Mouse (Mus musculus) forebrain, embryonic 12.5 days (tissue): Measurements from ENCODE around the gene Ralgps1. TPM values are rescaled to one million over a fixed set of nuclear protein-coding genes. Genes with fewer than 3 reads are reported as not detected.
A peak's percentile ranks its signal among the peaks of the same experiment; 100 is the strongest.
"Not testable (repeated sequence)": the region's sequence is repeated elsewhere in the genome, so short reads cannot be mapped to it uniquely, and the experiment has no call there.

Source experiments
- ATAC-seq: fragments of 200-750 bp; cut with Nextera tagmentation; 2 replicates; pipeline ENCODE4 v1.8.0; 2017; ENCODE audit warnings: moderate TSS enrichment; ENCODE audit not compliant: low FRiP score
- H3K27ac ChIP-seq: fragments of 300-500 bp; sonication (generic); 2 replicates; pipeline ENCODE4 v1.5.1; 2016; ENCODE audit warnings: mild to moderate bottlenecking
- H3K27me3 ChIP-seq: fragments of 300-500 bp; sonication (generic); 2 replicates; pipeline ENCODE4 v1.6.1; 2016; ENCODE audit warnings: mild to moderate bottlenecking
- H3K36me3 ChIP-seq: fragments of 300-500 bp; sonication (generic); replicated peaks from 2 replicates; pipeline ENCODE4 v1.6.1; 2016; ENCODE audit warnings: mild to moderate bottlenecking
- H3K4me1 ChIP-seq: fragments of 300-500 bp; sonication (generic); 2 replicates; pipeline ENCODE4 v1.6.1; 2016
- H3K4me2 ChIP-seq: fragments of 300-500 bp; sonication (generic); 2 replicates; pipeline ENCODE4 v1.6.1; 2016; ENCODE audit warnings: mild to moderate bottlenecking, moderate library complexity
- H3K4me3 ChIP-seq: fragments of 300-500 bp; sonication (generic); replicated peaks from 2 replicates; pipeline ENCODE4 v1.5.1; 2016; ENCODE audit warnings: mild to moderate bottlenecking
- H3K9ac ChIP-seq: fragments of 300-500 bp; sonication (generic); 2 replicates; pipeline ENCODE4 v1.6.1; 2016; ENCODE audit warnings: mild to moderate bottlenecking
- H3K9me3 ChIP-seq: fragments of 300-500 bp; sonication (generic); 2 replicates; pipeline ENCODE4 v1.6.1; 2016
- WGBS: fragments of 180-500 bp; shearing (Covaris S2); methylation state at CpG from one replicate; pipeline ENCODE4 v1.1.7; 2016; 5-methylcytosine and 5-hydroxymethylcytosine counted together
- polyA plus RNA-seq: library from polyadenylated mRNA; unstranded; fragments of >200 nt; fragmentation: Nextera tagmentation; extraction: Ambion mirVana; gene quantifications from 2 replicates; pipeline ENCODE4 v1.2.1, GENCODE M21; 2016

The Ralgps1 gene
- polyA plus RNA-seq, 1 experiment from 2014 or later, result 23.8 TPM

DNA sequence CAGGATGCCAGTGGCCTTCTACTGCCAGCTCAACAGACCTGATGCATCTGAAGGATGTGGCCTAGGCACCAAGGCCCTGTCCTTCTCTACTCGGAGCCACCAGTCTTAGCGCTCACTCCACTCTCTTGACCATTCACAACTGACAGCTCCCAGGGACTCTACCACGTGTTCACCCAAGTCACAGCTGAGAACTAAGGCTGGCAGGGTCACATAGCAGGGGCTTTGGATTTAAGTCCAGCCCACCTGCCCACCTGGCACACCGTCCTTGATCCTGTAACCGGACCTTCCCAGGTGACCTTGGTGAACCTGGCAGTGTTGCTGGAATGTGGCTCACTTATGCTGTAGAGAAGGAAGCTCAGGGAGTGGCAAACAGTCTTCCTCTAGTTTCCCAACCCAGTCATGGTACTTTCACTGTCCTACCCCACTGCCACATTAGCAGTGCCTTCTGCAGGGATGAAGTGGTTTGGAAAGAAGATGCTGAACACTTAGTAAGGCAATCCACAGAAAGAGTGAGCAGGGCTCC is 156.0 kb downstream of the Ralgps1 start:
- Histone ChIP-seq H3K4me2 (peak overlapping the region; percentile 90), H3K27ac (peak overlapping the region; percentile 88), H3K9me3 (no peaks in the 10 kb centered on the region), H3K4me1 (peaks cover 42% of the 10 kb centered on the region), H3K9ac (peak overlapping the region; percentile 74; the same call in 1 of the 2 replicates), H3K27me3 (no peaks in the 10 kb centered on the region), H3K36me3 (no peaks in the 10 kb centered on the region), H3K4me3 (peak overlapping the region; percentile 54; the same call in 1 of the 2 replicates)
- WGBS, result 72% methylated on average over 5 of the region's 5 CpGs
- ATAC-seq, result 0 out of 2 replicates have a peak, but pooled peaks have one; percentile 3

DNA sequence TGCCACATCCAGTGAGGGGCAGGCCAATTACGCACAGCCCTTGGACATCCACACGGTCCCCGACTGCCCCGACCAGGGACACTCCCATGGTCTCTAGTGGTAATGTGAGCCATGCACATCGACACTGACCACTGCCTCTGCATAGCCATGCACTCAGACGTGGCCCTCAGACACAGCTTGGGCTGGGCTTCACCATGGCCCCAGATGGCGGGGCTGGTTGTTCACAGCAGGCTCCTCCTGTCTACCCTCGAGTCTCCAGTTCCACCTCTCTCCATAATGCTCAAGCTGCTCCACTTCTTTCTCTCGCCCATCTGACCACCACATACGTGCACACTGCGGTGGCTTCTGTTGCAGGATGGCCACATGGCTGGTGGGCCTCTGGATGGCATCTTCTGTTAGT is 160.0 kb downstream of the Ralgps1 start:
- not testable (repeated sequence) for H3K4me3 ChIP-seq, H3K4me2 ChIP-seq, H3K27ac ChIP-seq, H3K9me3 ChIP-seq, H3K9ac ChIP-seq, ATAC-seq, H3K36me3 ChIP-seq, H3K27me3 ChIP-seq
- WGBS, result 89% methylated on average over 11 of the region's 11 CpGs
- peaks cover 23% of the 10 kb centered on the region for H3K4me1 ChIP-seq

- no peaks in the 10 kb centered on the region for H3K9me3 ChIP-seq
- H3K36me3 ChIP-seq, result no peaks in the 10 kb centered on the region
- no peak overlapping the region for H3K4me3 ChIP-seq
- H3K27me3 ChIP-seq, result no peaks in the 10 kb centered on the region
- H3K4me2 ChIP-seq, result no peak overlapping the region
- 77% methylated on average over 2 of the region's 2 CpGs for WGBS
- no peak overlapping the region for H3K27ac ChIP-seq
- peaks cover 23% of the 10 kb centered on the region for H3K4me1 ChIP-seq
- H3K9ac ChIP-seq, result no peak overlapping the region
- no peak for ATAC-seq
These were observed 160.4 kb downstream of the Ralgps1 start for GRCm38 (mm10) chr2:33210841-33211240.

GRCm38 (mm10) chr2:33208134-33208533 is 163.2 kb downstream of the Ralgps1 start:
- Histone ChIP-seq H3K27me3 (no peaks in the 10 kb centered on the region), H3K4me3 (no peak overlapping the region), H3K9ac (no peak overlapping the region), H3K4me2 (no peak overlapping the region), H3K4me1 (peaks cover 26% of the 10 kb centered on the region), H3K36me3 (no peaks in the 10 kb centered on the region), H3K27ac (no peak overlapping the region), H3K9me3 (no peaks in the 10 kb centered on the region)
- ATAC-seq, result no peak
- WGBS, result 87% methylated on average over 5 of the region's 5 CpGs

GRCm38 (mm10) chr2:33207069-33207468 is 164.2 kb downstream of the Ralgps1 start:
- peaks cover 27% of the 10 kb centered on the region for H3K4me1 ChIP-seq
- no peak overlapping the region for H3K4me3 ChIP-seq
- no peaks in the 10 kb centered on the region for H3K9me3 ChIP-seq
- no peaks in the 10 kb centered on the region for H3K36me3 ChIP-seq
- no peak for ATAC-seq
- no peaks in the 10 kb centered on the region for H3K27me3 ChIP-seq
- no peak overlapping the region for H3K9ac ChIP-seq
- H3K4me2 ChIP-seq, result no peak overlapping the region
- 37% methylated on average over 4 of the region's 4 CpGs for WGBS
- no peak overlapping the region for H3K27ac ChIP-seq

DNA sequence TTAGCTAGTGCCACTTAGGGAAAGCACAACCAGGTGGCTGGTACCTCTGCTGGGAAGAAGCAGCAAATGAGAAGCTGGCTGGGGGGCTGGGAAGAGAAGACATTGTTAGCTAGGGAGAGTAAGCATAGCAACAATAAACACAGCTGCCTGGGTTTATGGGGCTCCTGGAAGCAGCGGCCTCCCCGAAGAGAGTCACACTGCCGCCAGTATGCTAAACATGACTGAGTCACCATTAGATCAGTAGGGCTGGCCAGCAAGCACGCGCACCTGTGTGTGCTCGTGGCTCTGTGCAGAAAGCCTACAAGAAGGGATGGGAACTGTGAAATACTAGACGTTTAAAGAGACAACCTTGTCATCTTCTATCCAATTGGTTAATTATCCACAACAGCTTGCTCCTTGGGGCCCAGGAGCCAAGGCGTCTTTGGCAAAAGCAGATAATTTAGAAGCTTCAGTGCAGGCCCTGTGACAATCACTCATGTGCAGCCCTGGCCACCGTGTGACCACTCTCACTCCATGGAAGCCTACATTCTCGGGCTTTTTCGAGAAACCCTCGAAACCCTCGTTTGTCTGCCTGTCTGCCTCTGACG is 165.3 kb downstream of the Ralgps1 start:
- Histone ChIP-seq H3K9ac (no peak overlapping the region), H3K36me3 (no peaks in the 10 kb centered on the region), H3K27me3 (no peaks in the 10 kb centered on the region), H3K27ac (no peak overlapping the region), H3K9me3 (no peaks in the 10 kb centered on the region), H3K4me1 (peaks cover 30% of the 10 kb centered on the region), H3K4me3 (no peak overlapping the region), H3K4me2 (no peak overlapping the region)
- WGBS, result 55% methylated on average over 14 of the region's 14 CpGs
- no peak for ATAC-seq

DNA sequence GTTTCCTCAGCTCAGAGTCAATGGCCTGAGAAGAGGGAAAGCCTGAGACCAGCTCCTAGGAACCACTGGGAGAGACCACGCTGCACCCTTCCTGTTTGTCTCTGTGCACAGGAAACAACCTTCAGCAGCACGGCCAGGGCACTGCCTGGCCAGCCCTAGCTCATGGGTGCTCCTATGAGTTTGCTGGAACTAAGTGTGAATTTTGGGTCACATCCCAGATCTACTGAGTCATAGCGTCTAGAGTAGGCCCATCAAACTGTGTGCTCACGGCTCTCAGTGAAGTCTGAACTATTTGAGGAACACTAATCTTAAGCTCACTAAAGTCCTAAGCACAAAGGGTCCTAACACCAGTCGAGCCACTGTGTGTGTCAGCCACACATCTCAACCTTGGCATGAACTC is 166.3 kb downstream of the Ralgps1 start:
- 86% methylated on average over 5 of the region's 5 CpGs for WGBS
- no peaks in the 10 kb centered on the region for H3K9me3 ChIP-seq
- no peaks in the 10 kb centered on the region for H3K36me3 ChIP-seq
- no peak overlapping the region for H3K9ac ChIP-seq
- peaks cover 35% of the 10 kb centered on the region for H3K4me1 ChIP-seq
- ATAC-seq, result no peak
- H3K27me3 ChIP-seq, result no peaks in the 10 kb centered on the region
- H3K4me3 ChIP-seq, result no peak overlapping the region
- H3K4me2 ChIP-seq, result no peak overlapping the region
- no peak overlapping the region for H3K27ac ChIP-seq

DNA sequence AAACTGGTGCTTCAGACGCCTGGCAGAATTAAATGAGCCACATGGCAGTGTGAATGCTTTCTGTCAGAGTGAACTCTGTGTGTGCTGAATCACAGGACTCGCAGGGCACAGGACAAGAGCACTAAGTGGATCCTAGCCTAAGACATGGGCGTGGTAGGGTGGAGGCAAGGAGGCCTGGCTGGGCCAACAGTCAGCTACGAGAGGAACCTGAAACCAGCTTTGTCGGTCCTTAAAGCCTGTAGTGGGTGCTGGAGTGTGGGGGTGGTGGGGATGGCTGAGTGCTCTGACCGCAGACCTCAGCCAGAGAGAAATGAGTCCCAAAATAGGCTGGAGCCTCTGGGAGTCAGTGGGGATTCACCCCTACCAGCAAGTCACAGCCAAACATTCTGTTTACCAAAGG is 168.0 kb downstream of the Ralgps1 start:
- H3K36me3 ChIP-seq, result no peaks in the 10 kb centered on the region
- WGBS, result 47% methylated on average over 6 of the region's 6 CpGs
- ATAC-seq, result no peak
- H3K27me3 ChIP-seq, result no peaks in the 10 kb centered on the region
- H3K4me2 ChIP-seq, result no peak overlapping the region
- H3K9me3 ChIP-seq, result no peaks in the 10 kb centered on the region
- no peak overlapping the region for H3K27ac ChIP-seq
- no peak overlapping the region; the same call in 1 of the 2 replicates for H3K9ac ChIP-seq
- peaks cover 35% of the 10 kb centered on the region for H3K4me1 ChIP-seq
- H3K4me3 ChIP-seq, result no peak overlapping the region

GRCm38 (mm10) chr2:33200368-33201068 is 170.8 kb downstream of the Ralgps1 start:
- Histone ChIP-seq H3K27me3 (no peaks in the 10 kb centered on the region), H3K27ac (no peak overlapping the region), H3K4me3 (no peak overlapping the region), H3K9ac (no peak overlapping the region), H3K9me3 (no peaks in the 10 kb centered on the region), H3K4me1 (peaks cover 18% of the 10 kb centered on the region), H3K36me3 (no peaks in the 10 kb centered on the region), H3K4me2 (no peak overlapping the region)
- WGBS, result 74% methylated on average over 14 of the region's 14 CpGs
- ATAC-seq, result no peak

GRCm38 (mm10) chr2:33189976-33190375 is 181.3 kb downstream of the Ralgps1 start:
- WGBS, result 69% methylated on average over 3 of the region's 3 CpGs
- ATAC-seq, result no peak
- H3K36me3 ChIP-seq, result no peaks in the 10 kb centered on the region

GRCm38 (mm10) chr2:33188925-33189670 is 182.2 kb downstream of the Ralgps1 start:
- Histone ChIP-seq H3K9ac (no peak overlapping the region), H3K4me1 (peaks cover 5% of the 10 kb centered on the region), H3K27me3 (no peaks in the 10 kb centered on the region), H3K36me3 (no peaks in the 10 kb centered on the region), H3K4me2 (no peak overlapping the region), H3K4me3 (no peak overlapping the region), H3K9me3 (no peaks in the 10 kb centered on the region), H3K27ac (no peak overlapping the region)
- 89% methylated on average over 6 of the region's 6 CpGs for WGBS
- no peak for ATAC-seq

More at GRCm38 (mm10) chr2:33189976-33190375, 181.3 kb downstream of the Ralgps1 start:
- no peak overlapping the region for H3K9ac ChIP-seq
- H3K27ac ChIP-seq, result no peak overlapping the region
- peaks cover 5% of the 10 kb centered on the region for H3K4me1 ChIP-seq
- no peaks in the 10 kb centered on the region for H3K27me3 ChIP-seq
- no peak overlapping the region for H3K4me3 ChIP-seq
- no peak overlapping the region for H3K4me2 ChIP-seq
- H3K9me3 ChIP-seq, result no peaks in the 10 kb centered on the region

- Histone ChIP-seq H3K36me3 (no peaks in the 10 kb centered on the region), H3K9ac (no peak overlapping the region), H3K4me3 (no peak overlapping the region), H3K27ac (no peak overlapping the region), H3K9me3 (no peaks in the 10 kb centered on the region), H3K4me1 (peaks cover 5% of the 10 kb centered on the region), H3K4me2 (no peak overlapping the region), H3K27me3 (no peaks in the 10 kb centered on the region)
- no peak for ATAC-seq
- 93% methylated on average over 2 of the region's 2 CpGs for WGBS
These were observed 183.4 kb downstream of the Ralgps1 start for GRCm38 (mm10) chr2:33187874-33188273.
